Mouse (Mus musculus) brain, embryonic 14.5 days (tissue): ENCODE results near the gene Astn2.

Experiments
- CTCF ChIP-seq: fragments of 200-500 bp; IDR thresholded peaks from 2 replicates; pipeline ENCODE4 v1.5.1; 2012; ENCODE audit warnings: inconsistent platforms, mild to moderate bottlenecking, moderate library complexity, borderline replicate concordance; ENCODE audit not compliant: insufficient read depth, insufficient read length; ENCODE audit errors: extremely low read depth
- POLR2A ChIP-seq: fragments of 200-500 bp; IDR thresholded peaks from 2 replicates; pipeline ENCODE4 v1.6.1; 2012; ENCODE audit warnings: mild to moderate bottlenecking, inconsistent platforms, borderline replicate concordance; ENCODE audit not compliant: poor library complexity, insufficient read depth, insufficient read length, severe bottlenecking; ENCODE audit errors: extremely low read depth

GRCm38 (mm10) chr4:65605151-65605702 is 799.2 kb downstream of the Astn2 start:
- TF ChIP-seq CTCF (no peak), POLR2A (no peak)
